Mouse (Mus musculus) myocyte (in vitro differentiated cells): ENCODE measurements around the gene Nucb2.

Source experiments
- CEBPB ChIP-seq: IDR thresholded peaks from 2 replicates; pipeline ENCODE4 v1.6.1; 2011; ENCODE audit warnings: mild to moderate bottlenecking, moderate library complexity; ENCODE audit not compliant: poor library complexity, insufficient read depth, severe bottlenecking
- E2F4 ChIP-seq: IDR thresholded peaks from one replicate; pipeline ENCODE4 v1.6.1; 2011; ENCODE audit warnings: mild to moderate bottlenecking, control low read depth, moderate library complexity; ENCODE audit not compliant: insufficient read depth
- MAX ChIP-seq: IDR thresholded peaks from one replicate; pipeline ENCODE4 v1.6.1; 2011; ENCODE audit warnings: low read depth, mild to moderate bottlenecking, control low read depth
- MYOD1 ChIP-seq, 3 experiments: IDR thresholded peaks; one replicate each; pipeline ENCODE4 v1.6.1; 2011; ENCODE audit warnings: control low read depth in 2 of 3, low read depth in 2 of 3, mild to moderate bottlenecking in 2 of 3, moderate library complexity in 1 of 3; ENCODE audit not compliant: insufficient read length in 2 of 3, control insufficient read depth in 1 of 3
- POLR2A ChIP-seq: IDR thresholded peaks from one replicate; pipeline ENCODE4 v1.6.1; 2011; ENCODE audit warnings: low read depth, mild to moderate bottlenecking, control low read depth, moderate library complexity; ENCODE audit not compliant: insufficient read length
- POLR2AphosphoS2 ChIP-seq: IDR thresholded peaks from one replicate; pipeline ENCODE4 v1.6.1; 2011; ENCODE audit warnings: low read depth, control low read depth; ENCODE audit not compliant: insufficient read length
- REST ChIP-seq: IDR thresholded peaks from one replicate; pipeline ENCODE4 v1.6.1; 2011; ENCODE audit warnings: mild to moderate bottlenecking, control low read depth, moderate library complexity; ENCODE audit not compliant: insufficient read depth, insufficient read length
- SRF ChIP-seq: IDR thresholded peaks from one replicate; pipeline ENCODE4 v1.6.1; 2011; ENCODE audit warnings: low read depth; ENCODE audit not compliant: control insufficient read depth, insufficient read length
- TCF12 ChIP-seq: IDR thresholded peaks from one replicate; pipeline ENCODE4 v1.6.1; 2011; ENCODE audit warnings: mild to moderate bottlenecking, control low read depth; ENCODE audit not compliant: poor library complexity, insufficient read depth, severe bottlenecking
- TCF3 ChIP-seq: IDR thresholded peaks from one replicate; pipeline ENCODE4 v1.6.1; 2011; ENCODE audit warnings: low read depth, control low read depth; ENCODE audit not compliant: insufficient read length
- USF1 ChIP-seq: IDR thresholded peaks from one replicate; pipeline ENCODE4 v1.6.1; 2011; ENCODE audit warnings: low read depth, mild to moderate bottlenecking, control low read depth, moderate library complexity

DNA sequence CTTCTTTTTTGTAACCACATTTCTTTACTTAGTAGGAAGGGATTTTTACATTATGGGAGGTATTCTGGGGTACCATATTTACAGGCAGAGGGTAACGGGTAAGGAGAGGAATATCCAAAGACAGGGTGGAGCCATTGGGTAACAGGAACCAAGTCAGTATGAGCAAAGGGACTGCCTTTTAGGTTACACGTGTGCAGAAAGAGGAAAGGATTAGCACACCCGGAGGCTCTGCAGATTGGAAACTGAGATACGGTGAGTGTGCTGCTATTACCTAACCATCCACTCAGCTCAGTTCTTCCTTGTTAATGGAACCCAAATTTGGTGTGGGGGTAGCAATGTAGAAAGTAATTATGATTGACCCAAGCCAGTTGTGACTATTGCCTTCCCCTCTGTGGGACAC lies 7.4 kb upstream of the Nucb2 start:
- no peak for TF ChIP-seq USF1
- TF ChIP-seq REST = no peak
- TF ChIP-seq POLR2AphosphoS2 = no peak
- no peak for TF ChIP-seq POLR2A
- no peak for TF ChIP-seq MAX
- TF ChIP-seq MYOD1 (IDR thresholded peaks at IDR 0.05; ENCODE audit: control insufficient read depth in 1 of 3, insufficient read length in 2 of 3, low read depth in 2 of 3) = no peak
- no peak for TF ChIP-seq E2F4
- TF ChIP-seq TCF12 = no peak
- TF ChIP-seq SRF = no peak
- no peak for TF ChIP-seq TCF3
- no peak for TF ChIP-seq CEBPB
